25 mouse cellular contexts compared by ENCODE assay signal in genomic region chr14:6440774-6441173, GRCm38 (mm10). TPM values are rescaled to one million over a fixed set of nuclear protein-coding genes. Genes with fewer than 3 reads are reported as not detected.
A peak's percentile ranks its signal among the peaks of the same experiment; 100 is the strongest.
DNase-seq lines count a peak whose midpoint lies in the region.
"Had no signal": no experiment of that assay in that cellular context is flagged by ENCODE, and none has a peak within 500 bp of the region (broad histone marks: within the 10 kb centered on the region; RNA-seq: fewer than 3 reads in every experiment).

No protein-coding gene starts in this region.

- peak; percentile 1 to 16 for DNase-seq in adrenal gland, adult 18-20 months (ENCODE audit: low spot score in 2 of 2)
- peak; percentile 76 for DNase-seq in heart, adult 11 months
- peak; percentile 3 for DNase-seq in layer of hippocampus, adult 9-11 months
- DNase-seq in spleen, postnatal 4 days (ENCODE audit: low spot score in 2 of 2): peak; percentile 13 to 60
- peak; percentile 2 for DNase-seq in testis, postnatal 14 days (ENCODE audit: low spot score)
- peak; percentile 10 for DNase-seq in urinary bladder, adult 2 months (ENCODE audit: low spot score)
- peak; percentile 3 for DNase-seq in urinary bladder, postnatal 25 days (ENCODE audit: low spot score)

RNA-seq across cellular contexts. Expression of gene Gm3594, which starts 3.6 kb away (rescaled TPM):
- not detected for total RNA-seq in adrenal gland, adult 18-20 months (2021)
- polyA plus RNA-seq in urinary bladder, adult 2 months (2012; rRNA removed): not detected in 2 replicates
- total RNA-seq: adrenal gland, adult 2 months; adrenal gland, postnatal 10 days; adrenal gland, postnatal 25 days; adrenal gland, postnatal 4 days; CH12.LX; common myeloid progenitor, adult 5-6 weeks had no signal
- polyA plus RNA-seq: activated CD4-positive, CD25-positive, alpha-beta regulatory T cell, adult 4 months; adrenal gland, adult 2 months; brain, embryonic 14.5 days; CD4-positive, CD25-positive, alpha-beta regulatory T cell, adult 4 months; embryonic facial prominence, embryonic 11.5 days; embryonic facial prominence, embryonic 13.5 days; embryonic facial prominence, embryonic 15.5 days; erythroblast, embryonic 14.5 days; forebrain, embryonic 10.5 days; forebrain, embryonic 12.5 days; forebrain, embryonic 14.5 days; G1E; Patski had no signal

RNA-seq across cellular contexts. Expression of gene Gm3591, which starts 28.5 kb away (rescaled TPM):
- under 1 TPM in 1 of 2 experiments, not detected in 1; 0.22 TPM for total RNA-seq in adrenal gland, adult 18-20 months (2021)
- 0.40 and 0.74 TPM in 2 replicates for polyA plus RNA-seq in urinary bladder, adult 2 months (2012; rRNA removed)
- total RNA-seq: adrenal gland, postnatal 25 days; CH12.LX; common myeloid progenitor, adult 5-6 weeks had no signal
- polyA plus RNA-seq: adrenal gland, adult 2 months; embryonic facial prominence, embryonic 15.5 days; erythroblast, embryonic 14.5 days; G1E; Patski had no signal

RNA-seq across cellular contexts. Expression of gene Gm16440, which starts 50.7 kb away (rescaled TPM):
- total RNA-seq in adrenal gland, adult 18-20 months (2021): not detected
- not detected in 2 replicates for polyA plus RNA-seq in urinary bladder, adult 2 months (2012; rRNA removed)
- total RNA-seq: adrenal gland, adult 2 months; adrenal gland, postnatal 10 days; adrenal gland, postnatal 25 days; adrenal gland, postnatal 4 days; CH12.LX; common myeloid progenitor, adult 5-6 weeks; G1E had no signal
- polyA plus RNA-seq: activated CD4-positive, CD25-positive, alpha-beta regulatory T cell, adult 4 months; adrenal gland, adult 2 months; brain, embryonic 14.5 days; CD4-positive, CD25-positive, alpha-beta regulatory T cell, adult 4 months; embryonic facial prominence, embryonic 13.5 days; embryonic facial prominence, embryonic 15.5 days; erythroblast, embryonic 14.5 days; forebrain, embryonic 10.5 days; forebrain, embryonic 12.5 days; forebrain, embryonic 14.5 days; G1E; Patski had no signal

Comparison
In these comparisons a context has a peak if more than half of its experiments do, and no peak if none do; other contexts are left out.
1. Peak in every context shown above with its lines: DNase-seq.
2. DNase-seq: peak in every context shown above with its lines; median percentile 76 in heart, adult 11 months; 36 in spleen, postnatal 4 days; 10 in urinary bladder, adult 2 months; 8 in adrenal gland, adult 18-20 months; 3 in layer of hippocampus, adult 9-11 months; 3 in urinary bladder, postnatal 25 days; 2 in testis, postnatal 14 days.